Mouse (Mus musculus) limb, embryonic 14.5 days (tissue): Measurements from ENCODE around the gene Zmpste24. TPM values are rescaled to one million over a fixed set of nuclear protein-coding genes. Genes with fewer than 3 reads are reported as not detected.

Experiments
- ATAC-seq: fragments of 200-750 bp; cut with Nextera tagmentation; 2 replicates; pipeline ENCODE4 v1.8.0; 2017; ENCODE audit warnings: low read depth, moderate number of reproducible peaks, moderate TSS enrichment; ENCODE audit not compliant: low FRiP score
- DNase-seq: peaks from one replicate; pipeline ENCODE4 v3.0.0-alpha.2; 2015; ENCODE audit warnings: low spot score
- H3K27ac ChIP-seq: fragments of 300-500 bp; sonication (generic); replicated peaks from 2 replicates; pipeline ENCODE4 v1.5.1; 2014; ENCODE audit warnings: low read depth, mild to moderate bottlenecking, low read length, moderate library complexity, mixed read lengths
- H3K27me3 ChIP-seq: fragments of 300-500 bp; sonication (generic); 2 replicates; pipeline ENCODE4 v1.6.1; 2014; ENCODE audit warnings: low read length, mixed read lengths; ENCODE audit not compliant: control insufficient read depth, insufficient read depth
- H3K36me3 ChIP-seq: fragments of 300-500 bp; sonication (generic); 2 replicates; pipeline ENCODE4 v1.6.1; 2014; ENCODE audit warnings: mild to moderate bottlenecking, low read length, moderate library complexity, mixed read lengths; ENCODE audit not compliant: control insufficient read depth, insufficient read depth
- H3K4me1 ChIP-seq: fragments of 300-500 bp; sonication (generic); 2 replicates; pipeline ENCODE4 v1.6.1; 2014; ENCODE audit warnings: antibody characterized with exemption, low read length, mixed read lengths; ENCODE audit not compliant: control insufficient read depth, insufficient read depth
- H3K4me2 ChIP-seq: fragments of 300-500 bp; sonication (generic); replicated peaks from 2 replicates; pipeline ENCODE4 v1.6.1; 2014; ENCODE audit warnings: low read depth, mild to moderate bottlenecking, low read length, moderate library complexity; ENCODE audit not compliant: severe bottlenecking
- H3K4me3 ChIP-seq: fragments of 300-500 bp; sonication (generic); replicated peaks from 2 replicates; pipeline ENCODE4 v1.5.1; 2014; ENCODE audit warnings: low read length
- H3K9ac ChIP-seq: fragments of 300-500 bp; sonication (generic); 2 replicates; pipeline ENCODE4 v1.6.1; 2014; ENCODE audit warnings: mild to moderate bottlenecking, low read depth, low read length, moderate library complexity; ENCODE audit not compliant: severe bottlenecking
- H3K9me3 ChIP-seq: fragments of 300-500 bp; sonication (generic); 2 replicates; pipeline ENCODE4 v1.6.1; 2016; ENCODE audit warnings: low read length; ENCODE audit not compliant: control insufficient read depth
- POLR2A ChIP-seq: fragments of 200-500 bp; IDR thresholded peaks from 2 replicates; pipeline ENCODE4 v1.8.0; 2012; ENCODE audit warnings: inconsistent platforms, mild to moderate bottlenecking, moderate library complexity, borderline replicate concordance; ENCODE audit not compliant: insufficient read depth, insufficient read length; ENCODE audit errors: extremely low read depth
- WGBS: fragments of 180-500 bp; shearing (Covaris S2); extraction: QIAGEN DNeasy Blood & Tissue Kit; methylation state at CpG from one replicate; pipeline ENCODE4 v1.1.7; 2014; 5-methylcytosine and 5-hydroxymethylcytosine counted together
- polyA plus RNA-seq, 2 experiments: library from polyadenylated mRNA; depleted of rRNA in 1 of 2; stranded (reverse) in 1 of 2; unstranded in 1 of 2; fragments of >200 nt; fragmentation: Nextera tagmentation in 1 of 2; extraction: Ambion mirVana in 1 of 2; gene quantifications; 2 replicates each; pipeline versions ENCODE4 v1.2.1 to v1.2.3; 2012 to 2014

Zmpste24 gene
- polyA plus RNA-seq, 2 experiments, result 19.0 to 22.6 TPM

DNA sequence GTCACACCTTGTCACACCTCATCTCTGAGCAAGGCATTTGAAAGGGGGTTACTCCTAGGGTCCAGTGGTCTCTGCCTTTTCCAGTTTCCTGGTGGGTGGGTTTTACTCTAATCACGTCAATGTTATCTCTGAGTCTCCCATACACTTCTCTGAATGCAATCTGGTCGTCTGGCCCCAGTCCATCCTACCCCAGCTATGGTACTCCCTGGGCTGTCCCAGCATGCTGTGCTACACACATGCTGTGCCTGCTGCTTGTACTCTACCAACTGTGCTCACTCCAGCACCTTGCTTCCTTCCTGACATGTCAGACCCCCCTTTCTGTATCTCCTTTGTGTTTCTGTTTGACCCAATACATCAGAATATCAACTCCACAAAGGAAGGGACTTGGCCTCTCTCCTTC is 41.0 kb downstream of the Zmpste24 start:
- H3K27me3 ChIP-seq, result no peaks in the 10 kb centered on the region
- no peak overlapping the region for H3K9ac ChIP-seq
- DNase-seq (no peak), ATAC-seq (no peak)
- H3K4me2 ChIP-seq, result no peak overlapping the region
- 79% methylated on average over 2 of the region's 2 CpGs for WGBS
- H3K36me3 ChIP-seq, result peaks cover 38% of the 10 kb centered on the region
- no peak overlapping the region for H3K27ac ChIP-seq
- H3K4me1 ChIP-seq, result no peaks in the 10 kb centered on the region
- no peak overlapping the region for H3K4me3 ChIP-seq
- H3K9me3 ChIP-seq, result no peaks in the 10 kb centered on the region
- TF ChIP-seq POLR2A, result no peak

DNA sequence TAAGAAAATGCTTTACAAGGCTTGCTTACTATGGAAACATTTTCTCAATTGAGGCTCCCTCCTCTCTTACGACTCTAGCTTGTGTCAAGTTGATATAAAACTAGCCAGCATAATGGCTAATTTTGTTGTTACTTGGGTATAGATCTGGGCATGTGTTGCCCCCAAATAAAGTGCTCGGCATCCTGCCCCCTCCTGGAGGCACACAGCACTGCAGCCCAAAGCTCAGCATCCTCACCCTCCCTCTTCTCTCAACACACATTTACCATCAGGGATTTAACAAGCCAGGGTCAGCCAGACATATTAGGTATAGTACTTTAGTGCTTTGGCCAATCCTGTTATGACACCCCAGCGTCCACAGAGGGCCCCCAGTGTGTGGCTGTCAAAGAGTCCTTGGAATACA is 41.7 kb downstream of the Zmpste24 start:
- H3K4me1 ChIP-seq, result no peaks in the 10 kb centered on the region
- TF ChIP-seq POLR2A, result no peak
- no peak for DNase-seq
- no peak overlapping the region for H3K4me3 ChIP-seq
- ATAC-seq, result no peak
- H3K27me3 ChIP-seq, result no peaks in the 10 kb centered on the region
- no peak overlapping the region for H3K4me2 ChIP-seq
- 53% methylated on average over 3 of the region's 3 CpGs for WGBS
- H3K27ac ChIP-seq, result no peak overlapping the region
- H3K9me3 ChIP-seq, result no peaks in the 10 kb centered on the region
- no peak overlapping the region for H3K9ac ChIP-seq
- peaks cover 35% of the 10 kb centered on the region for H3K36me3 ChIP-seq

DNA sequence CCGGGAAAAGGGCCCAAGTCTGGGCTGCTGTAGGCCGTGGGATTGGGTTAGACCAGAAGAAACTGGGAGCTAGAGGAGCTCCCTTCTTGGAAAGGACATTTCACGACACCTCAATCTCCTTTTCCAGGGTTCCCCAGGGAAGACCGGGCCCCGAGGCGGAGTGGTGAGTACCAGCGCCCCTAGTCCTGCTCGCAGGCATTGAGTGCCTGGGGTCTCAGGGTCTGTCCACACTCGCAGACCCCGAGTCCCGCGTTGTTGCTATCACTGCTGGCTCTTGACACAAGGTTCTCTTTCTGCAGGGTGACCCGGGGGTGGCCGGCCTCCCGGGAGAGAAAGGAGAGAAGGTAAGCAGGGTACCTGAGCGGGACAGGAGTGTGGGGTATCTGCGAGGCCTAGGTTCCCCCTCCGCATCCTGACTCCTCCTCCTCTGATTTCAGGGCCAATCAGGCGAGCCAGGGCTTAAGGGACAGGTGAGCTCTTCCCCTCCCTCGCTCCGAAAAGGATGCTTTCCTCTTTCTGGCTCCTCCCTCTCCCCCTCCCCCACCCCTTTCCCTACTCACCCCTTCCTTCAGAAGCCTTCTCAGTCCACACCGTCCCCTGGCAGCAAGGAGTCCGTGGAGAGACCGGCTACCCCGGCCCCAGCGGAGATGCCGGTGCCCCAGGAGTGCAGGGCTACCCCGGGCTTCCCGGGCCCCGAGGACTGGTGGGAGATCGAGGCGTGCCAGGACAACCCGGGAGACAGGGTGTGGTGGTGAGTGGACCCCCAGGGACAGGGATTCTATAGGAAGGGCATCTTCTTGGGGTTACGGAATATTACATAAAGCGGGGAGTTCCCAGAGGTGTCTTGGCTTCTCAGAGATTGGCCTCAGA is 45.4 kb downstream of the Zmpste24 start:
- no peak for TF ChIP-seq POLR2A
- Histone ChIP-seq H3K4me3 (no peak overlapping the region; the same call in 1 of the 2 replicates), H3K27ac (no peak overlapping the region; the same call in 1 of the 2 replicates), H3K4me1 (no peaks in the 10 kb centered on the region), H3K9ac (no peak overlapping the region), H3K9me3 (no peaks in the 10 kb centered on the region), H3K36me3 (peaks cover 41% of the 10 kb centered on the region), H3K4me2 (0 out of 2 replicates have a peak overlapping the region, but pooled peaks have one; percentile 25), H3K27me3 (no peaks in the 10 kb centered on the region)
- no peak for DNase-seq
- ATAC-seq, result 0 out of 2 replicates have a peak, but pooled peaks have one; percentile 12
- WGBS, result 11% methylated on average over 34 of the region's 35 CpGs

DNA sequence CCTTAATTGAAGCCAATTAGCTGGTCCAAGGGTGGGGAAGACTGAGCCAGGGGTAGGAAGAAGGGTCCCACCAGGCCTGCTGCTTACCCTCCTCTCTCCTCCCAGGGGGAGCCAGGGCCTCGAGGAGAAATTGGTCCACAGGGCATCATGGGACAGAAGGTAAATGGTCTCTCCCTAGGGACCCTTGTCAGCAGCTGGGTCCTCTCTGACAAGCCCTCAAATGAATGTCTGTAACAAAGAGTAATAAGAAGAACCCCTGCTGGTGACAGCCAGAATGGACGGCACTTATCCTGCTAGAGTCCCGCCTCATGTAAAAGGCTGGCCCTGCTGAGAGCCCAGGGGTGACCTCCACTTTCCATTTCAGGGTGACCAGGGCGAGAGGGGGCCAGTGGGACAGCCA is 46.2 kb downstream of the Zmpste24 start:
- peaks cover 44% of the 10 kb centered on the region for H3K36me3 ChIP-seq
- TF ChIP-seq POLR2A, result no peak
- ATAC-seq, result no peak
- no peak for DNase-seq
- H3K4me2 ChIP-seq, result no peak overlapping the region
- H3K4me1 ChIP-seq, result no peaks in the 10 kb centered on the region
- H3K27me3 ChIP-seq, result no peaks in the 10 kb centered on the region
- no peaks in the 10 kb centered on the region for H3K9me3 ChIP-seq
- H3K4me3 ChIP-seq, result no peak overlapping the region
- no peak overlapping the region for H3K9ac ChIP-seq
- WGBS, result 27% methylated on average over 4 of the region's 4 CpGs
- no peak overlapping the region for H3K27ac ChIP-seq

DNA sequence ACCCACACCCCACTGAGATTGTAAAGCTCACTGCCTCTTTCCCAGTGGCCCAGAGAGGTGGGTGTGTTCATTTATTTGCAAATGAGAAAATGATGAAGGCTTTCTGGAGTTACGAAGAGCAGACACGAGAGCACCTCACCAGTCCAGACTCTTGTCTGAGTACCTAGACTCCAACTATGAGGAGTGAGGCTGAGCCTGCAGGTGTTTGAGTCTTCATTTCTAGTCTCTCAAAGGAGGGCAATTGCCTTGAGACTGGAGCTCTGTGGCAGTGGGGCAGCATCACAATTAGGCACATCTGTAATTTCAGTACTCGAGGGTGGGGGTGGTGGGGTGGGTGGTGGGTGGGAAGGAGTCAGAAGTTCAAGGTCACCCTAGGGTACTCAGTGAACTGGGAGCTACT is 55.1 kb downstream of the Zmpste24 start:
- DNase-seq (no peak), ATAC-seq (no peak)
- H3K4me2 ChIP-seq, result peak overlapping the region; percentile 67; the same call in 1 of the 2 replicates
- TF ChIP-seq POLR2A, result no peak
- peaks cover 22% of the 10 kb centered on the region; the same call in 1 of the 2 replicates for H3K27me3 ChIP-seq
- no peak overlapping the region for H3K27ac ChIP-seq
- H3K9ac ChIP-seq, result no peak overlapping the region
- H3K4me1 ChIP-seq, result peaks cover 11% of the 10 kb centered on the region; the same call in 1 of the 2 replicates
- no peak overlapping the region for H3K4me3 ChIP-seq
- WGBS, result 40% methylated on average over 3 of the region's 3 CpGs
- H3K9me3 ChIP-seq, result no peaks in the 10 kb centered on the region
- H3K36me3 ChIP-seq, result peaks cover 26% of the 10 kb centered on the region
